Mouse (Mus musculus): ENCODE measurements around the gene Nr1d1.
"Not testable (repeated sequence)": the region's sequence is repeated elsewhere in the genome, so short reads cannot be mapped to it uniquely, and the experiment has no call there.

Nr1d1 gene

GRCm38 (mm10) chr11:98737220-98737619 lies 37.9 kb downstream of the Nr1d1 start:
- DNase-seq (ENCODE audit: low spot score): not testable (repeated sequence)

- DNase-seq (ENCODE audit: low spot score): no peak
These were observed 39.0 kb downstream of the Nr1d1 start for GRCm38 (mm10) chr11:98736176-98736575.

DNA sequence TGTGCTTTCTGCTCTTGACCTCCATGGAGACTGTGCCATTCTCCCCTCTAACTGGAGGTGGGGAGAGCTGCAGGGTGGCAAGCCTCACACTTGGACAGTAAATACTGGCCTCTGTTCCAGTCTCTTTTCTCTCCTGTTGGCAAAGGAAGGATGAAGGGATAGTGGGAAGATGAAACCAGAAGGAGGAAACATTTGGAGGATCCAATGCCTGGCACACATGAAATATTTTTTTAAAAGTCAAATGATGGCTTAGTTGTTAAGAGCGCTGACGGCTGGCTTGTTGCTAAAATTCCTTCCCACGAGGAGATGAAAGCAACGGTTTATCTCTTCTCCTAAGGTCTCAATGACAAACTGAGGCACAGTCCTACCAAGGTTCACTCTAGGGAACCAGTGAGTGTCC lies 40.0 kb downstream of the Nr1d1 start:
- no peak for DNase-seq (ENCODE audit: low spot score)

- DNase-seq (ENCODE audit: low spot score): no peak
These were observed 41.1 kb downstream of the Nr1d1 start for GRCm38 (mm10) chr11:98734020-98734419.

DNA sequence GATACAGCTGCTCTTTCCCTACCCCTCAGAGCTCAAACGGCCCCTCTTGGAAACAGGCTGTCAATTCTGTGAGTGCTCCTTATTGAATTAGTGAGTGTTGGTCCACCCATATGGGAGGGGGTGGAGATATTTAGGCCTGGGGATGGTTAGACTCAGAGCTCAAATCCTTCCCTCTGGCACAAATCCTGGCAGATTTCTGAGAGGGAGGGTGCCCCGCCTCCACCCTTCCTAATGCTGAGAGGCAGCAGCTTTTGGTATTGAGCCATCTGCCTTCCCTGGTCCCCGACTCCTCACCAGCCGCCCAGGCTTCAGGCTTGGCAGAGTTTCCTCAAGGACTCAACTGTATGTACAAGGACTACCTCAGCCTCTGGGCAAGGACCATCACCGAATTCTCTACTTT lies 44.0 kb downstream of the Nr1d1 start:
- peak; percentile 73 for DNase-seq (ENCODE audit: low spot score)

- DNase-seq (ENCODE audit: low spot score): no peak
These were observed 44.4 kb downstream of the Nr1d1 start for GRCm38 (mm10) chr11:98730727-98731126.

DNA sequence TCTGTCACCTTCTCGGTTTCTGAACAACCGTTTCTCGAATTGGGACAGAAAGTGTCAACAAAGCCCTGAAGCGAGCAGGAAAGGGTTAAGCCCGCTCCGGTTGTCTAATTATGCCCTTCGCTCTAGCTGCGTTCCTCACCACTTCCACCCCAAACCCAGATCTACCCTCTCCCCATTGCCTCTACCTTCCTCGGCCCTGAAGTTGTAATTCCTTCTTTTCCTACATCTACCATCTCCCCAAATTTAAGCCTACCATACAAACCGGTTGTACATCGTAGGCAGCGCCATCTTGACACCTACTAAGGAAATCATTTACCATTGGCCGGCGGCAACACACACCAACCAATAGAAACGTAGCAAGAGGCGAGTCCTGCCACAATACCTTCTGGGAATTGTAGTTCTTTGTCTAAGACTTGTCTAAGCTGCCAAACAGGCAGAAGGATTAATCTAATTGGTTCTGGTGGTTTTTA lies 46.0 kb downstream of the Nr1d1 start, which contains the start of gene Med24:
Gene Med24 (minus strand): TSS at position 317 of the 470 bp plus-strand sequence.
- DNase-seq (ENCODE audit: low spot score): peak; percentile 94

DNA sequence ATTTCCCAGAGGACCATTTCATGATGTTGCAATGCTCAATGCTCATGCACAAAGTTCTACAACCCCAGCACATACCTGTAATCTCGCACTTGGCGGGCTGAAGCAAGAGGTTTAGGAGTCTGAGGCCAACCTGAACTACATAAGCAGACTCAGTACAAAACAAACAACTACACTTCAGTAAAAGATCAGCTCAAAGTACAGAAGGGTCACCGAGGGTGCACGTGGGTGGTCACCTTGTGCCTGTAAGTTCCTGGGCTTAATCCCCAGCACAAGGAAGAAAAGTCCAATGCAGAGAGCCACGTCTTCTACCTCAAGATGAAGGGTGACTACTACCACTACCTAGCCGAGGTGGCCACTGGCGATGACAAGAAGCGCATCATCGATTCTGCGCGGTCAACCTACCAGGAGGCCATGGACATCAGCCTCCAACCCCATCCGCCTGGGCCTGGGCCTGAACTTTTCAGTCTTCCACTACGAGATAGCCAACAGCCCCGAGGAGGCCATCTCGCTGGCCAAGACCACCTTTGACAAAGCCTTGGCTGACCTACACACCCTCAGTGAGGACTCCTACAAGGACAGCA lies 49.1 kb downstream of the Nr1d1 start:
- no peak for DNase-seq (ENCODE audit: low spot score)

DNA sequence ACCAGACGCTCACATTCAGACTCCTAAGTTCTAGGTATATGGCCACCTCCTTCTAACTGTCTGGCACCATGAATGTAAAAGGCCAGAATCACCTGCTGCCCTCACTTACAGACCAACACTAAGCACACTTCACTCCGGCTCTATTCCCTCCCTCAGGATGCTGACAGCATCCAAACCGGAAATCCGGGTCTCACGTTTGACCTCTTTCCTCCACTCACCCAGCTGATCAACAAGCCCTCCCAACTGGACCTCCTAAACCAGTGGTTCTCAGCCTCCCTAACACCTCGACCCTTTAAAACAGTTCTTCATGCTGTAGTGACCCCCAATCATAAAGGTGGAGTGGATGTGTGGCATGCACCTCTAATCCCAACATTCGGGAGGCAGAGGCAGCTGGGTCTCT lies 52.0 kb downstream of the Nr1d1 start:
- DNase-seq (ENCODE audit: low spot score): no peak

DNA sequence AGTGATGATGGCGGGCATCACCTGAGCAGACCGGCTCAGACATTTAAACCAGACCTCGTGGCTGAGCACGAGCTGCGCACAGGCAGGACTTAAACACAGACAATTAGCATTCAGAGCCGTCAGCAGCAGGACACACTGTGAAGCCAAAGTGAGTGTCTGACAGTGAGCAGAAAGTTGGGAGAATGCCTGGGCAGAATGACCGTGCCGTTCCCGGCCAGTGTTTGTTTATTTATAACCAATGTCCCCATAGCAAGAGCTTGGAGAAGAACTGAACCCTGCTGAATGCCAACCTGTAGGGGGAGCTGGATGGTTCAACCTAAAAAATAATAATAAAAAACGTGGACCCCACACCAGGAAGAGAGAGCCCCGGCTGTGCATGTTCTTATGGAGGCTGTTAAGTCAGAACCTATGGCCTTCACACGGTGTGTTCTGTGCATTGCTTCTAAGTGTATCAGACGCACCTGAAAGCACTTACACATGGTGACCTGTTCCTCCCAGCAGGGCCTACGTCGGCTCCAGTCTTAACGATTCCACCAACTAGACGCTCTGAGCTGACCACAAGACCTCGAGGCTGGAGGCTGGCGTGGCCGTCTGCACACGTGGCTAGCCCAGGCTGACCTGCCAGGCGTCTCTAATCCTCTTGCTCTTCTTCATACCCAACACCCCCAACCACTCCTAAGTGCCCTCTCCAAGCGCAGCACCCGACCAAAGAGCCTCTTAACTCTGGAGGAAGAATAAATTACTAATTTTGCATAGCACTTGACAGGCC lies 53.5 kb downstream of the Nr1d1 start:
- peak; percentile 93 for DNase-seq (ENCODE audit: low spot score)

DNA sequence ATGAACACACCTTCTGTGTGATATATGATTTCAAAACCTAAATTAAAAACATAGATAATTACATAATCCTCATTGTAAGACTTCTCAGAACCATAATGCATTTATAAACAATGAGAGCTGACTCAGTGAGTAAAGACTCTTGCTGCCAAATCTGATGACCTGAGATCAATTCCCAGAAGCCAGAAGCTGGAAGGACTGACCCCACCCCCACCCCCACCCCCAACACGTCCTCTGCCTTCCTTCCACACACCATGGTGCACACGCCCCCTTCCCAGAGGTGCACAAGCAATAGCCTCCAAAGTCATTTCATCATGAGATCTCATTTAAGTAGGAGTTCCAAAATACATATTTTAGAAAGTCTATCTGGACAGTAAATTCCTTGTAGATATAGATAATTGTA lies 54.4 kb downstream of the Nr1d1 start:
- peak; percentile 62 for DNase-seq (ENCODE audit: low spot score)
